Mouse (Mus musculus): ENCODE results near the gene Mum1. TPM values are rescaled to one million over a fixed set of nuclear protein-coding genes. Genes with fewer than 3 reads are reported as not detected.

The Mum1 gene
- polyA plus RNA-seq, 1 experiment from 2014 or later = 61.3 TPM

DNA sequence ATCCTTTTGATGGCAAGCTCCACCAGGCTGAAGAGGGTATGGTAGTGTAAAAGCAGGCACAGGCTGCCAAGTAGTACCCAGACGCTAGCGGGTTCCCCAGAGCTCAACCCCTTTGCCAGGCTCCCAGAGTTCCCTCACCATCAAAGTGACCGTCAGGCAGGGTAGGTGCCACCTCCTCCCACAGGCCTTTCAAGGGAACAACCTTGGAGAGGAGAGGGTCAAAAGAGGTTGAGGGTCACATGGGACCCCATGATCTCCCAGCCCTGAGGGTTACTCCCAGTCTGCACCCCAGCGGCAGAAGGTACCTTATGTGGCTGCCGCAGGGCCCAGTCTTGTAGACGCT is 33.2 kb downstream of the Mum1 start:
- H3K27me3 ChIP-seq (replicated peaks; ENCODE audit: control insufficient read depth, insufficient read depth, low read length) = no peaks in the 10 kb centered on the region
- ATAC-seq (replicated peaks; ENCODE audit: low FRiP score, low TSS enrichment, low read depth) (no peak), DNase-seq (ENCODE audit: low spot score) (no peak)
- 0 out of 2 replicates have a peak overlapping the region, but pooled peaks have one; percentile 63 for H3K4me3 ChIP-seq (ENCODE audit: low read depth, low read length)
- peak overlapping the region; percentile 91 for H3K4me2 ChIP-seq (ENCODE audit: low read length)
- 78% methylated on average over 6 of the region's 6 CpGs for WGBS
- H3K9ac ChIP-seq (ENCODE audit: low read length) = peak overlapping the region; percentile 50
- H3K9me3 ChIP-seq (ENCODE audit: control insufficient read depth, low read length) = no peaks in the 10 kb centered on the region
- peak overlapping the region; percentile 27; the same call in 1 of the 2 replicates for H3K27ac ChIP-seq (ENCODE audit: low read depth)
- peaks cover 45% of the 10 kb centered on the region for H3K36me3 ChIP-seq (ENCODE audit: control insufficient read depth, insufficient read depth, low read length)
- peaks cover 21% of the 10 kb centered on the region for H3K4me1 ChIP-seq (replicated peaks; ENCODE audit: control insufficient read depth, insufficient read depth, low read length)

DNA sequence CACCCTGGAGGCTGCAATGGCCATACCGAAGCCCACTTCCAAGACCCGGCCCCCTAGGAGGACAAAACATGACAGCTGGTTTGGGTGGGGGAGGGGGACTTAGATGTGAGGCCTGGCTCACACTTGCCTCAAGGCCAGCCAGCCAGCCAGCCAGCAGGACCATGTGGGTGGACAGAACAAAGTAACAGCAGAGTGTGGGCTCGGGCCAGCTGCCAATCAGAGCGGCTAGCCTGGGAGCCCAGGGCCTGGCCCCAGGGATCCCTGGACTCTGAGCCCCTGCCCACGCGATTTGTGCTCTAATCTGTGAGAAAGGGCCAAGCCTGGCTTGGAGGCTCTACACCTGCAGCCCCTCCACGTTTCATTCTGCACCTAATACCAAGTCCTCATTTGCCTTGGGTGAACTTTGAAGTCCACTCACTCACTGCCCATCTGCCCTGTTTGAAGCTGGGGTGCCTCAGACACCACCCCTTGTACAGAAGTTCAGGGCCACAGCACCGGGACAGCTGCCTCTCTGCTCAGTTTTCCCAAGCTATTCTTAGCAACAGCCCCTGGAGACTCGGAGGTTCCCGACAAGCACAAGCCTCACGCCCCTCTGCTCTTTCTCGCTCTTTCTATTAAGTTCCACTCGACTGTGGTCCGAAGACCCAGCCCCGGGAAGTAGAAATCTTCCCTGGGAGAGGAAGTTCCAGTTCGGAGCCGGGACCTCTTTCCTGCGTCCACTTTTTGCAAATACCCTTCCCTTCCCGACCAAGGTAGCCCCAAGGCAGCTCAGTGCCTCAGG is 33.8 kb downstream of the Mum1 start:
- ATAC-seq (replicated peaks; ENCODE audit: low FRiP score, low TSS enrichment, low read depth) = no peak
- no peak for DNase-seq (ENCODE audit: low spot score)
- 10% methylated on average over 19 of the region's 19 CpGs for WGBS

DNA sequence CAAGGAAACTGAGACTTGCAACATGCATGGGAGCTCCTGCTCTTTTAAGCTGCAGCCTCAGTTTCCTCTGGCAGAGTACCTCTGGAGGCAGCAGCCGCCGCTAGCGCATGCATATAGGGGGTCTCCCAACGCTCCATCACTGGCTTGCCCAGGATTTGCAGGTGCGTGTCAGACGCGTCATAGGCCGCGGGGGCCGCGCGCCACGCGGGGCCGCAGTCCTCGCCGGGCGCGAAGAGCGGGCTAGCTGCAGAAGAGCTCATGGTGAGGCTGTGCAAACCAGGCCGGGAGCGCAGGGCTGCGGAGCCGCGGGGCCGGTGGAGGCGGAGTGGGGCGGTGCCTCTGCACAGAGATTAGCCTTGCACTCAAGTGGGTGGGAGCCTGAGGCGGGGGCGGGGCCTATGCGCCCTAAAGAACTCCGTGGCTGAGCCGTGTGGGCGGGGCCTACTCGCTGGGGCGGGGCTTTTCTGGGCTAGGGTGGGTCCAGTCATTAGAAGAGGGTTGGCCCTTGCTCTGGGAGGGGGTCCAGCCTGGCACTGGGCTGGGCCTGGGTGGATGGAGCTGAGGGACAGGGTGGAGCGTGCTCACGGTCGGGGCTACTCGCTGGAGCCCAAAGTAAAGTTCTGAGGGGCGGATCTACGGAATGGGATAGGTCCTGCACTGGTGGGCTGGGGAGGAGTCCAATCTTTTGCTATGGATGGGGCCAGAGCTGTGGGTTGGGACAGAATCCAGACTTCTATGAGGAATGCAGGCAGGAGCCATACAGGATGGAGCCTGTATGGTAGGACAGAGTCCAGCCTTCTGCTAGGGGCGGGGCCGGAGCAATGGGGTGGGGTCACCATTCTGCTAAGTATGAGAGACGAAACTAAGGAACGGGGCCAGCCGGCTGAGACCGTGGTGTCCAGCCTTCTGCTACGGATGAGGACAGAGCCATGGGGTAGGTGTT is 34.7 kb downstream of the Mum1 start, which contains the start of the genes Gamt and Dazap1:
TSS of gene Gamt (minus strand) at position 371 of the 943 bp plus-strand sequence.
TSS of gene Dazap1 (plus strand) at position 845 of the 943 bp plus-strand sequence.
- Histone ChIP-seq H3K4me2 (ENCODE audit: low read length) (peak within 1 kb of the TSS; percentile 91), H3K27me3 (replicated peaks; ENCODE audit: control insufficient read depth, insufficient read depth, low read length) (no peaks in the 10 kb centered on the region), H3K4me3 (ENCODE audit: low read depth, low read length) (peak within 1 kb of the TSS; percentile 63), H3K36me3 (ENCODE audit: control insufficient read depth, insufficient read depth, low read length) (peaks cover 30% of the 10 kb centered on the region), H3K9me3 (ENCODE audit: control insufficient read depth, low read length) (no peaks in the 10 kb centered on the region), H3K27ac (ENCODE audit: low read depth) (peak within 1 kb of the TSS; percentile 99), H3K9ac (ENCODE audit: low read length) (peak within 1 kb of the TSS; percentile 68), H3K4me1 (replicated peaks; ENCODE audit: control insufficient read depth, insufficient read depth, low read length) (peaks cover 26% of the 10 kb centered on the region)
- DNase-seq (ENCODE audit: low spot score) (peak; percentile 99), ATAC-seq (replicated peaks; ENCODE audit: low FRiP score, low TSS enrichment, low read depth) (peak; percentile 91)
- under 1% methylated on average over 45 of the region's 49 CpGs for WGBS

More for the DNA sequence above, 33.8 kb downstream of the Mum1 start:
- Histone ChIP-seq H3K27me3 (replicated peaks; ENCODE audit: control insufficient read depth, insufficient read depth, low read length) (no peaks in the 10 kb centered on the region), H3K9me3 (ENCODE audit: control insufficient read depth, low read length) (no peaks in the 10 kb centered on the region), H3K4me3 (ENCODE audit: low read depth, low read length) (peak overlapping the region; percentile 63), H3K4me1 (replicated peaks; ENCODE audit: control insufficient read depth, insufficient read depth, low read length) (peaks cover 21% of the 10 kb centered on the region), H3K9ac (ENCODE audit: low read length) (peak overlapping the region; percentile 50), H3K36me3 (ENCODE audit: control insufficient read depth, insufficient read depth, low read length) (peaks cover 38% of the 10 kb centered on the region), H3K27ac (ENCODE audit: low read depth) (peak overlapping the region; percentile 99), H3K4me2 (ENCODE audit: low read length) (peak overlapping the region; percentile 91)

DNA sequence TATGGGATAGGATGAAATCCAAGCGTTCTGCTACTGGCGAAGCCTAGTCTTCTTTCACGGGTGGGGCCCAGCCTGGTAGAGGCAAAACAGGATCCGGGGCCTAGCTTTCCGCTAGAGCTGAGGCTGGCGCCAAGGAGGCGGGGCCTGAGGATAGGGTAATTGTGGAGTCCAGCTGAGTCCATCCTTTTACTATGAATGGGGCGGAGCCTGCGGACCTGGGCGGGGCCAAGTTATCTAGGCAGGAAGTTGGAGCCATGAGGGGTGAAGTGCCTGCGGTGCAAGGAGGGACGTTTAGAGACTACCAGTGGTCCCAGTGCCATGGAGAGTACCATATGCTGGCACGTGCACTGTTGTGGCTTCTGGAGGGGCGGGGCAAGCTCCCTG is 35.3 kb downstream of the Mum1 start:
- Histone ChIP-seq H3K36me3 (ENCODE audit: control insufficient read depth, insufficient read depth, low read length) (peaks cover 23% of the 10 kb centered on the region), H3K4me3 (ENCODE audit: low read depth, low read length) (peak overlapping the region; percentile 63), H3K4me1 (replicated peaks; ENCODE audit: control insufficient read depth, insufficient read depth, low read length) (peaks cover 32% of the 10 kb centered on the region), H3K9me3 (ENCODE audit: control insufficient read depth, low read length) (no peaks in the 10 kb centered on the region), H3K4me2 (ENCODE audit: low read length) (peak overlapping the region; percentile 91), H3K9ac (ENCODE audit: low read length) (peak overlapping the region; percentile 68), H3K27ac (ENCODE audit: low read depth) (peak overlapping the region; percentile 99), H3K27me3 (replicated peaks; ENCODE audit: control insufficient read depth, insufficient read depth, low read length) (no peaks in the 10 kb centered on the region)
- ATAC-seq (replicated peaks; ENCODE audit: low FRiP score, low TSS enrichment, low read depth) (peak; percentile 72), DNase-seq (ENCODE audit: low spot score) (peak; percentile 98)
- WGBS = under 1% methylated on average over 14 of the region's 14 CpGs

DNA sequence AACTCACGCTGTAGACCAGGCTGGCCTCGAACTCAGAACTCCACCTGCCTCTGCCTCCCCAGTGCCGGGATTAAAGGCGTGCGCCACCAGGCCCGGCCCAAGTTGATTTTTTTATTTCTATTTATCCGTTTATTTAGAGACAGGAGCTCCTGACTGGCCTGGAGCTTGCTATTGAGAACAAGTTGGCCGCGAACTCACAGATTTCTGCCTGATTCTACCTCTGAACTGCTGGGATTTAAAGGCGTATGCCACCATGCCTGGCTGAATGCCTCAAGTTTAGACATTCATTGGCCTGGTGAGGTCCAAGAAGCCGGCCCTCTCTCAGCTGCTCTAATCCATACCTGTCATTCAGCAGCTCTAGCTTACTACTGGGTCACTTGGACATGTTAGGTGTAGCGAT is 35.9 kb downstream of the Mum1 start:
- DNase-seq (ENCODE audit: low spot score) = no peak
- H3K4me2 ChIP-seq (ENCODE audit: low read length) = peak overlapping the region; percentile 91
- H3K27ac ChIP-seq (ENCODE audit: low read depth) = peak overlapping the region; percentile 99
- H3K9me3 ChIP-seq (ENCODE audit: control insufficient read depth, low read length) = no peaks in the 10 kb centered on the region
- no peak overlapping the region; the same call in 1 of the 2 replicates for H3K9ac ChIP-seq (ENCODE audit: low read length)
- H3K27me3 ChIP-seq (replicated peaks; ENCODE audit: control insufficient read depth, insufficient read depth, low read length) = no peaks in the 10 kb centered on the region
- ATAC-seq (replicated peaks; ENCODE audit: low FRiP score, low TSS enrichment, low read depth) = no peak
- H3K36me3 ChIP-seq (ENCODE audit: control insufficient read depth, insufficient read depth, low read length) = peaks cover 19% of the 10 kb centered on the region
- H3K4me3 ChIP-seq (ENCODE audit: low read depth, low read length) = peak overlapping the region; percentile 63
- peaks cover 36% of the 10 kb centered on the region for H3K4me1 ChIP-seq (replicated peaks; ENCODE audit: control insufficient read depth, insufficient read depth, low read length)
- WGBS = 75% methylated on average over 12 of the region's 12 CpGs

DNA sequence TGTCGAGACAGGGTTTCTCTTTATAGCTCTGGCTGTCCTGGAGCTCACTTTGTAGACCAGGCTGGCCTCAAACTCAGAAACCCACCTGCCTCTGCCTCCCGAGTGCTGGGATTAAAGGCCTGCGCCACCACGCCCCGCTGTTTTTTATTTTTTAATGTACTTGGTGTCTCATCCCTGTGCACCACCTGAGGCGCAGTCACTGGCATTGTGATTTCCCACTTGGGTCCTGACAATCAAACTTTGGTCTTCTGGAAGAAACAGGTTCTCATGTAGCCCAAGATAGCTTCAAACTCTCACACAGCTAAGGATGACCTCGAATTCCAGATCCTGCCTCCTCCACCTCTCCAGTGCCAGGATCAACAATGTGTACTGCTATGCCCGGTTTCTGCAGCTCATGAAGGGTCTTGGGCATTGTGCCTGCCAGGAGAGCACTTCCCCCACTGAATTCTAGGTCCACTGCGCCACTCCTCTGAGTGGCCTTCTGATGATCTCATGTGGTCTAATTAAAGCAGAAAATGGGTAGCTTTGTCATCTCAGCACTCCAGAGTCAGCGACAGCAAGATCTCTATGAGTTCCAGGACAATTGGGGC is 36.6 kb downstream of the Mum1 start:
- no peak for DNase-seq (ENCODE audit: low spot score)
- Histone ChIP-seq H3K27ac (ENCODE audit: low read depth) (no peak overlapping the region), H3K9me3 (ENCODE audit: control insufficient read depth, low read length) (no peaks in the 10 kb centered on the region), H3K36me3 (ENCODE audit: control insufficient read depth, insufficient read depth, low read length) (peaks cover 21% of the 10 kb centered on the region), H3K9ac (ENCODE audit: low read length) (no peak overlapping the region), H3K4me1 (replicated peaks; ENCODE audit: control insufficient read depth, insufficient read depth, low read length) (peaks cover 43% of the 10 kb centered on the region), H3K4me3 (ENCODE audit: low read depth, low read length) (no peak overlapping the region), H3K4me2 (ENCODE audit: low read length) (no peak overlapping the region; the same call in 1 of the 2 replicates), H3K27me3 (replicated peaks; ENCODE audit: control insufficient read depth, insufficient read depth, low read length) (no peaks in the 10 kb centered on the region)
- ATAC-seq (replicated peaks; ENCODE audit: low FRiP score, low TSS enrichment, low read depth) = no peak
- 89% methylated on average over 10 of the region's 10 CpGs for WGBS

DNA sequence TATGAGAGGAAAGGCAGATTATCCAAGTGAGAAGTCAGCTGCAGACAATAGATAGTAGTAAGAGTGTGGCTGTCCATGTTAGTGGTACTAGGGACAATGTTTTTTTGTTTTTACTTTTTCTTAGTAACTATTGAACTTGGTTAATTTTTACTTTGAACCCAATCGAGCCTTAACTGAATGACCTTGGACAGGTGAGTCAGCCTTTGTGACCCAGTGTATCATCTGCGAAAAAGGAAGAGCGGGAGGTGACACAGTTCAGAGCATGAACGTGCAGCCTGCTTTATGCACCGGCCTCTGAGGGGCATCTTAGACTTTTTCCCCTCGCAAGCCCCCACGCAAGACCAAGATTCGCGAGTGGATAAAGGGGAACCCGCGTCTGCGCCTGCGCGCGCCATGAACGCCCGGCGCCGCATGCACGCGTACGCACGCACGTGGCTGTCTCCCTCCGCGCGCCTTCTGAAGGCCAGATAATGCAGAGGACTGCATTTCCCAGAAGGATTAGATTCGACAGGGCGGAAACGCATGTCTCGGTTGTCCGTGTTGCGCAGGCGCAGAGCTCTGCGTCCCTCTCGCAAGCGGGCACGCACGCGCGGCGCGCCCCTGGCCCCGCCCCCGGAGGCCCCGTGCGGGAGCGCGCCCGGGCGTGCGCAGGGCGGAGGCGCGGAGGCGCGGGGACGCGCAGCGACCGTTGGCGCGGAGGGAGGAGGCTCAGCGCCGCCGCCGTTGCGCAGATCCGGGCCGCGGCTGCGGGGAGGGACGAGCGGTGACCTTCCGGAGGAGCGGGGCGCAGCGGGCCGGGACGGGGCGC is 38.3 kb downstream of the Mum1 start:
- H3K4me1 ChIP-seq (replicated peaks; ENCODE audit: control insufficient read depth, insufficient read depth, low read length) = peaks cover 45% of the 10 kb centered on the region
- H3K9ac ChIP-seq (ENCODE audit: low read length) = peak overlapping the region; percentile 97
- ATAC-seq (replicated peaks; ENCODE audit: low FRiP score, low TSS enrichment, low read depth) (peak; percentile 45; the same call in 1 of the 2 replicates), DNase-seq (ENCODE audit: low spot score) (peak; percentile 93)
- peak overlapping the region; percentile 67; the same call in 1 of the 2 replicates for H3K27ac ChIP-seq (ENCODE audit: low read depth)
- WGBS = 2% methylated on average over 81 of the region's 81 CpGs
- H3K9me3 ChIP-seq (ENCODE audit: control insufficient read depth, low read length) = no peaks in the 10 kb centered on the region
- peak overlapping the region; percentile 92 for H3K4me2 ChIP-seq (ENCODE audit: low read length)
- peaks cover 16% of the 10 kb centered on the region; the same call in 1 of the 2 replicates for H3K36me3 ChIP-seq (ENCODE audit: control insufficient read depth, insufficient read depth, low read length)
- H3K4me3 ChIP-seq (ENCODE audit: low read depth, low read length) = peak overlapping the region; percentile 98
- no peaks in the 10 kb centered on the region for H3K27me3 ChIP-seq (replicated peaks; ENCODE audit: control insufficient read depth, insufficient read depth, low read length)
